Mouse (Mus musculus) forebrain, embryonic 14.5 days (tissue): ENCODE results near the gene Dusp9. TPM values are rescaled to one million over a fixed set of nuclear protein-coding genes. Genes with fewer than 3 reads are reported as not detected.

ENCODE experiments used
- polyA plus RNA-seq: library from polyadenylated mRNA; unstranded; fragments of >200 nt; fragmentation: Nextera tagmentation; extraction: Ambion mirVana; gene quantifications from 2 replicates; pipeline ENCODE4 v1.2.1, GENCODE M21; 2014

Dusp9 gene
- polyA plus RNA-seq, 1 experiment from 2014 or later: 0.27 TPM

Other genes with a start within 250 kb of the Dusp9 start
- not detected in 2 replicates for gene Gm18336, start 240.7 kb upstream of the Dusp9 start, polyA plus RNA-seq
- 0.39 and 0.48 TPM in 2 replicates for gene Zfp92, start 228.3 kb upstream of the Dusp9 start, polyA plus RNA-seq
- gene Trex2, start 204.1 kb upstream of the Dusp9 start, polyA plus RNA-seq: not detected in 2 replicates
- gene Haus7, start 180.4 kb upstream of the Dusp9 start, polyA plus RNA-seq: 64.2 TPM in 2 replicates
- 15.5 and 18.0 TPM in 2 replicates for gene Bgn, start 155.8 kb upstream of the Dusp9 start, polyA plus RNA-seq
- 2.1 and 3.8 TPM in 2 replicates for gene Atp2b3, start 136.3 kb upstream of the Dusp9 start, polyA plus RNA-seq
- gene Pnck, start 20.7 kb downstream of the Dusp9 start, polyA plus RNA-seq: 116 and 118 TPM in 2 replicates
- gene Slc6a8, start 33.7 kb downstream of the Dusp9 start, polyA plus RNA-seq: 6.2 and 6.8 TPM in 2 replicates
- gene Bcap31, start 76.8 kb downstream of the Dusp9 start, polyA plus RNA-seq: 113 and 119 TPM in 2 replicates
- 7.3 and 9.1 TPM in 2 replicates for gene Abcd1, start 77.2 kb downstream of the Dusp9 start, polyA plus RNA-seq
- 0.08 and 0.11 TPM in 2 replicates for gene Plxnb3, start 117.7 kb downstream of the Dusp9 start, polyA plus RNA-seq
- gene Srpk3, start 135.0 kb downstream of the Dusp9 start, polyA plus RNA-seq: 1.1 and 1.8 TPM in 2 replicates
- 253 and 290 TPM in 2 replicates for gene Idh3g, start 147.5 kb downstream of the Dusp9 start, polyA plus RNA-seq
- 148 and 189 TPM in 2 replicates for gene Ssr4, start 147.6 kb downstream of the Dusp9 start, polyA plus RNA-seq
- 5.4 and 8.0 TPM in 2 replicates for gene Pdzd4, start 185.6 kb downstream of the Dusp9 start, polyA plus RNA-seq